Mouse (Mus musculus): Measurements from ENCODE around the gene Kbtbd6.

- TF ChIP-seq CTCF (IDR thresholded peaks at IDR 0.05; ENCODE audit: control insufficient read depth, insufficient read depth, insufficient read length): no peak
- TF ChIP-seq MAX (IDR thresholded peaks at IDR 0.05): no peak
- TF ChIP-seq MYOD1 (IDR thresholded peaks at IDR 0.05; ENCODE audit: control insufficient read depth, insufficient read length, low read depth): no peak
Measured at GRCm38 (mm10) chr14:79460401-79460800, 8.8 kb downstream of the Kbtbd6 start.
